Mouse (Mus musculus) embryonic stem cell, embryonic (primary cell): ENCODE measurements at regions not wholly inside any gene's neighbourhood (a gene's known extent, or its start where the extent isn't known, plus 50 kb on each side); places are given as distances from the start of the nearest gene placed in this dataset.

Experiments
- CTCF ChIA-PET, 4 experiments: fragments of 300-600 bp in 2 of 4; fragments of 350-600 bp in 2 of 4; sonication (Branson Sonifier 250); formaldehyde crosslinking; loops; one replicate each; lab custom pipeline; 2022; ENCODE audit warnings: inconsistent platforms in 2 of 4; lab: Charles Lee
- POLR2A ChIA-PET, 4 experiments: fragments of 300-600 bp in 2 of 4; fragments of 350-600 bp in 2 of 4; sonication (Branson Sonifier 250); formaldehyde crosslinking; loops; one replicate each; lab custom pipeline; 2022; ENCODE audit warnings: antibody characterized with exemption in 4 of 4, inconsistent platforms in 1 of 4; lab: Charles Lee

DNA sequence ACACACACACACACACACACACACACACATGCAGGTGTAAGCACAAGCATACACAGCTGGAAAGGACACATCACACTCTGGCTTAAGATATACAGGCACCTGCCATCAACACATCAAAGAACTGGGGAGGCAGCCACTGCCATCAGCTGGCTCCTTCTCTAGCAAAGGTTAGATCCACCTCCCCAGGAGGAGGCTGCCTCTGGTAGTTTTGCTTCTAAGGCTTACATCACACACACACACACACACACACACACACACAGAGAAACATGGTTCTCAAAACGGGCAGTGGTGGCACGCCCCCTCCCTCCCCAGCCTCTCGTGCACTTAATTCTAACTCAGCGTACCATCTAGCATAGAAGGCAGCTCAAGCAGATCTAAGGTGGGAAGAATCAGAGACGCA, 126.9 kb upstream of the Zdhhc25 start:
- ChIA-PET POLR2A (interaction anchor here in 2 of 4 experiments (0.7 to 1.0 kb wide), 3 partner anchors 37 to 1959 kb away, joined by 3 to 5 read pairs (median 4); no protein-coding TSS in a partner anchor), CTCF (interaction anchor here in 2 of 4 experiments (0.6 to 0.9 kb wide), 3 partner anchors 66 to 178 kb away, joined by 3 to 6 read pairs (median 4); no protein-coding TSS in a partner anchor)

DNA sequence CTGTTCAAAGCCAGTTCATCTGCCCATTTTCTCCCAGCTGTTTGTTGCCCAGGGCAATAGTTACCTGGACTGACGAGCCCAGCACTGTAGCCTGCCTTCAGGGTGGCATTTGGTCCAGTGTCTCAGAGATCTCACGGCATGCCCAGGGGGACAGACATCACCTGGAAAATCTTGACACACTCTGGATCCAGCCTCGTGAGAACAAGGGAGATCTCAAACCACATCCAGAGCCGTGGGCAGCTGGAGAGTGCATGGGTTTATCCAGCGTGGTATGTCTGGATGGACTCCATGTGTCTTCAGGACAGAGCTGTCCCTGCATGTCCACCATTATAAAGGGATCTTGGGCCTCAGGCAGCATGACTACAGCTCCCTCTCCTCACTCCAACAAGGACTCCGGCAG, 116.6 kb upstream of the Zdhhc25 start:
- CTCF ChIA-PET, result interaction anchor here in 1 of 4 experiments (0.7 kb wide), 1 partner anchor 90 kb away, joined by 3 read pairs; no protein-coding TSS in a partner anchor
- POLR2A ChIA-PET, result no interaction called here

DNA sequence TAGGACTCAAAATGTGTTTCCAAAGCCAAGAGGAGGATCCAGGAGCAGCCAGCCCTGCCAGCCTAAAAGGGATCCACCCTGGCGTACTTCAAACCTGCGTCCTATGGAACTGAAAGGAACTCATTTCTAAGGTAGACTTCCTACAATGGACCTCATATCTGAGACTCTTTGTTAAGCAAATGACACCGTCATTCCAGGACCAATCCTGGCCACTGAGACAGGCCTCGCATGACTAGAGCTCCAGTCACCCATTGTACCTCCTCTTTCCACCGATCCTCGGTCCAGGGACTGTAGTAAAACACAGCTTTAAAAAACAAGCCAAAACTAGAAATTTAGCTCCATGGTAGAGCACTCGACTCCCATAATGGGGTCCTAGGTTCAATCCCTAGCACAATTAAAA, 110.4 kb upstream of the Zdhhc25 start:
- POLR2A ChIA-PET, result no interaction called here
- CTCF ChIA-PET, result interaction anchor here in 3 of 4 experiments (0.6 to 1.7 kb wide), 4 partner anchors 21 to 409 kb away, joined by 3 to 6 read pairs (median 4); no protein-coding TSS in a partner anchor

DNA sequence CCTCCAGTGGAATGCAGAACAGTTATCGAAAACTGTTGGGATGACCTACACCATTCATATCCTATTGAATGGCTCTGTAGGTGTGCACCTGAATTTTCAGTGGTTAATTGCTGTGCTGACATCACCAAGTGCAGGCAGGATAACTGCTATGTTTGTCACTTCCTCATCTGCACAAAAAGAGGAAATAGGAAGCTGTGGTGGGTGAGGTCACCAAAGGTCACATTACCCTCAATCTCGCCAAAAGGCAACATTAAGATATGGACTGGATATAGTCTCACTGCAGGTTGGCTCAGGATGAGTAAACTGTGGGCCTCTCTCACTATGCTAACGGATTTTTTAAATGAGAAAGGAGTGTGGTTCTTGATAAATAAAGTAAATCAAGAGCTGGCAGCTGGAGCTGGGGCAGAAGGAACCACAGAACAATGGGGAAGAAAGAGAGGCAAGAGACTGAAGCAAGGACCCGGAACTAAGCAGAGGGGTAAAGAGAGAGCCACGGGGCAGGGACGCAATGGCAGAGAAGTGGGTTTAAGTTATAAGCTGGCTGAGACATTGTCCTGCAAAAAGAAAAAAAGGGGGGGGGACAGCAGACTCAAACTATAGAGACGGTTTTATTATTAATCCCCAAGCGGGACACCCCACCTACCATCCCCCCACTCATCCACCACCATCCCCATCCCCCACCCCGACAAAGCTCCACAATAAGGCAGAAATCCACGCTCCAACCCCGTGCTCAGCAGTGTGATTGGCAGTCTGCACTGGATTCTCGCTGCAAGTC, 109.6 kb upstream of the Zdhhc25 start:
- CTCF ChIA-PET, result interaction anchor here in 3 of 4 experiments (0.6 to 1.7 kb wide), 5 partner anchors 22 to 1607 kb away, joined by 3 to 6 read pairs (median 4); no protein-coding TSS in a partner anchor

DNA sequence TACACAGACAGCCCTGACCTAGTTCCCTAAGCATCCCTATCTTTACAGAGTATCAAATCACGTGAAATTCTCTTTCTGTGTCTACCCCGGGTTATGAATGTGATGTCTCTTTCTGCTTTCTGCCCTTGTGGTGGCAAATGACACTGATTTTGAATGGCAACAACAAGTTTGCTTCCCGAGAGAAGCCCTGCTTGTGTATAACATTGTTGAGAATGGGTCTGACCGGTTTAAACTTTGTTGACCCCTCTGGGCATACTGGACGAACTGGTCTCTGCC, 109.1 kb upstream of the Zdhhc25 start:
- CTCF ChIA-PET, result interaction anchor here in 1 of 4 experiments (0.6 to 1.7 kb wide), 2 partner anchors 22 to 1606 kb away, joined by 3 to 5 read pairs; no protein-coding TSS in a partner anchor

More for the DNA sequence above, 109.6 kb upstream of the Zdhhc25 start:
- POLR2A ChIA-PET, result interaction anchor here in 1 of 4 experiments (0.6 kb wide), 1 partner anchor 597 kb away, joined by 3 read pairs; no protein-coding TSS in a partner anchor

DNA sequence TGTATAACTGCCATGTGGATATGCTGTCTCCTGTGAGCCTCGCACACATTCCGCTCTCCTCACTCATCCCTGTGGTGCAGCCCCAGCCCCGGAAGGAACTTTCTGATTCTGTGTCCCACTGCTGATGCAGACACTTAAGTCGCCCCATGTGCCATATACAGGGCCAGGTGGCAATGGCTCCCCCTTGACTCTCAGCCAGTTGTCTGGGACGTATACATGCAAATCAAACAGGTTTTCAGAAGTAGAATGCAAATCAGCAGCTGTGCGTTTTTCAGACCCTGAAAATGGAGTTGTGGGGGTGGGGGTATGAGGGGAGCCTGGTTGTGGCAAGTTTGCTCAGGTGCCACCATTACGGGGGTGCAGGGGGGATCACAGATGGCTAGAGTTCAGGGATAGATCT, 102.1 kb upstream of the Zdhhc25 start:
- CTCF ChIA-PET, result interaction anchor here in 1 of 4 experiments (0.6 kb wide), 1 partner anchor 55 kb away, joined by 11 read pairs; no protein-coding TSS in a partner anchor
- POLR2A ChIA-PET, result interaction anchor here in 1 of 4 experiments (0.6 kb wide), 1 partner anchor 229 kb away, joined by 3 read pairs; no protein-coding TSS in a partner anchor

More for the DNA sequence above, 109.1 kb upstream of the Zdhhc25 start:
- POLR2A ChIA-PET, result no interaction called here

DNA sequence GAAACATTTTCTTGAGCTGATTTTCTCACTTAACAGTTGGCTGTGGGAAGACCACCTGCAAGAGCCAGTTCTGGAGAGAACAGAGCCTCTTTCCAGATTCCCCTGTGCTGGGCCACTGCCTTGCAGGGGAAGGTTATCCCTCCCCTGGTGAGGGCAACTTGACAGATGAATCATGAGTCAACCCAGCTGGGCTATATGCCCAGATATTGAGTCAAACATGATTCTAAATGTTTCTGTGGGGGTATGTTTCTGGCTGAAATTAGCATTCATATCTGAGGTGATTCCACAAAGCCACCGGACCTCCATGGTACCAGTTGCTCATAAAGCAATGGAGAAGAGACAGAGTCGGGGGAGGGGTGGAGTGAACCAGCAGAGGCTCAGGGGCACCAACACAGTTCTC, 97.8 kb upstream of the Zdhhc25 start:
- CTCF ChIA-PET, result no interaction called here
- POLR2A ChIA-PET, result no interaction called here

DNA sequence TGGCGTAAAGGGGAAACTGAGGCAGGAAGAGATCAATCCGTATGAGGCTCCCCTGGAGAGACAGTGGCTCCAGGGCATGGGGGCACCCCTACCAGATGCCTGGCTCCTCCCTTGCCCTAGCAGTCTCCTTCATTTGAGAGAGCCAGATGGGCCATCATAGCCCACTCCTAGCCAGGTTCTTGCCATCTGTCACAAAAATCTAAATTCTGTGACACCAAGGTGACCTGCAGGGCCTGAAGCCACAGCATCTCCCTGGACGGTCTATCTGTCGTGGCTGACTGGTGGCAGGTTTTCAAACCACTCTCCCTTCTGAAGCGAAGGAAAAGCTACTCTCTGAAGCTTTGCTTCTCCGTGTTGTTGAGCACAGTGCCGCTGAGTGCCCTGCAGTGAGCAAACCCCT, 96.2 kb upstream of the Zdhhc25 start:
- ChIA-PET CTCF (no interaction called here), POLR2A (no interaction called here)

DNA sequence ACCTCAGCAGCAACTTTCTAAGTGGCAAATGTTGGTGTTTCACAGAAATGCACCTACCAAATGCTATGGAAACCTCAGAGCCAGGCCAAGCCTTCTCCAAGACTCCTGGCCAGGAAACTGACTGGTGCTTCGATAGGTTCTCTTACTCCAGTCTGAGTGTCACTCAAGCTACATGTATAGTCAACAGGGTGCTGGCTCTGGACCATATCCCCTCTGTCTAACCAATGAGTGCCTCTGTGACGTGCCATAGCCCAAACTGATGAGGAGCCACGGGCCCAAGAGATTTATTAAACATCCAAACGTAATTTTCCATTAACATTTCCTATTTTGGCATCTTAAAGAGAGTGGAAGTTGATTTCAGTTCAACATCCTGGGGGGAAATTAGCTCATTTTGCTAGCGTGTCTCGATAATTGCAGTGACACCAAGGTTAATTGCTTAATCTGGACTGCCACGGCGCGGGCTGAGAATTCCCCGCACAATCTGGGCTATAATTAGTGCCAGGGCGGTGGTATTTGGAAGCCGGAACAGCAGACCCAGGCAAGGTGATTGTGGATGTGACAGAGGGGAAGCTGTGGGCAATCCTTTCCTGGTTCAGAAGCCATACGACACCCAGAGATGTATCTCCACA, 94.5 kb upstream of the Zdhhc25 start:
- CTCF ChIA-PET, result no interaction called here
- POLR2A ChIA-PET, result no interaction called here

DNA sequence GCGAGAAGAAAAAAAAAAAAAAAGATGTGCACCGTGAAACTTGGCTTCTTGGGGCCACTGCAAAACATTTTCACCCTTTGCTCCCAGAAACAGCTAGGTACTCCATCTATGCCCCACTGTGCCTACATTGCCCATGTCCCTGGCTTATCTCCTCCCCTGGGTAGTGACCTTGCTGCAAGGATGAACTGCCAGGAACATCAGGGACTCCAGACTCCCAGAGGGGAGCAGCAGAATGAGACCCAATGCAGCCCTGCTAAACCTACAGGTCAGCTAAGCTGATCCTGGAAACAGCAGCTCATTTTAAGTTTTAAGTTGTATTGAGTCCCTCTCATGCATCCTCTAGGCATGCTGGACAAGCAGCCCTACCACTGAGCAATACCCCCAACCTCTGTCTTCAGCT, 92.2 kb upstream of the Zdhhc25 start:
- ChIA-PET POLR2A (no interaction called here), CTCF (interaction anchor here in 1 of 4 experiments (0.7 kb wide), 1 partner anchor 22 kb away, joined by 4 read pairs; no protein-coding TSS in a partner anchor)

DNA sequence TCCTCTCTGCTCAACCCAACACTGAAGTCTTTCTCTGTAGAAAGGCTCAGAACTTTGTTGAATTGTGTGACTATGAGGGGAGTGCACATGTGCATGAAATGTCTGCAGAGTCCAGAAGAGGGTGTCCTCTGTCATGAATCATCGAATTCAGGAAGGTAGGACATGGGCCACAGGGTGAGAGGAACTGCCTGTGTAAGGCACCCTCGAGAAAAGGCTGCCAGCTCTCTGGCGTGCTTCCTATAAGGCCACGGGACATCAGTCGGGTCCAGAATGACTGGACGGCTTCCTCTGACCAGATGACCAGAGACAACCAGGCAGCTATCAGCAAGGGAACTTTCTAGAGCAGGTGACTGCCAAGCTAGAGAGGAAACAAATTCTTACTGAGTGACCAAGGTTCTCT, 91.1 kb upstream of the Zdhhc25 start:
- ChIA-PET POLR2A (no interaction called here), CTCF (no interaction called here)

DNA sequence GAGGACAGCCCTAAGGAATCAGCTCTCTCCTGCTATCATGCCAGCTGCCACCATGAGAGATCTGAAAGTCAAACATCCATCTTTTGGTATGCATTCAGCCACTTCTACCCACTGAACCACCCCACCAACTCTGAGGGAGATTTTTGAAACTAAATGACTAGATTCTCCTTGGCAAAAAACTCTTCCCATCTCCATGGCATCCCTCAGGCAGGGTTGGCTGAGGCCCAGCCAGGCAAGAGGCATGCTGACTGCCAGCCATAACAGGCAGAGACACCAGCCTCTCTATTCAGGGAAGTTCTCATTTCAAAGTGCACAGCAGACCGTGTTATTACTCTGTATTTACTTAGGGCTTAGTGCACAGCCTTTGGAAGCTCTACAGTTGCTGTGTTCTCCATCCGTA, 90.5 kb upstream of the Zdhhc25 start:
- CTCF ChIA-PET, result interaction anchor here in 1 of 4 experiments (1.6 kb wide), 1 partner anchor 26 kb away, joined by 3 read pairs; no protein-coding TSS in a partner anchor

DNA sequence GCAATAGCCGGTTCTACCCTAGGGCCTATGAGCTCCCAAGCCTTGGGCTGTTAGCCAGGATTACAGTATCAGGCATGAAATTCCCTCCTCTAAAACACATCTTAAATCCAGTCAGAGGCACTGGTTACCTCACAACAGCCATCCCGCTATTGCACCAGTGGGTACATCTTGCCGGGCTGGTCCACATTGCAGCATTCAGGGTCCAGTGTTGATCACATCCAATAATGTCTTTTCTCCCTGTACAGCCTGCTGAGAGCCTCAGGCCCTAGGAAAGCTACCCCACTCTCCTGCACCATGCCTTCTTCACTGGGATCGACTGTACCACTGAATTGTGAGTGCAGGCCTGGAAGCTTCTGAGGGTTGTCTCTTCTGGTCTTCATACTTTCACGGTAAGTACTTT, 86.0 kb upstream of the Zdhhc25 start:
- CTCF ChIA-PET, result no interaction called here
- POLR2A ChIA-PET, result no interaction called here

More for the DNA sequence above, 90.5 kb upstream of the Zdhhc25 start:
- POLR2A ChIA-PET, result no interaction called here

DNA sequence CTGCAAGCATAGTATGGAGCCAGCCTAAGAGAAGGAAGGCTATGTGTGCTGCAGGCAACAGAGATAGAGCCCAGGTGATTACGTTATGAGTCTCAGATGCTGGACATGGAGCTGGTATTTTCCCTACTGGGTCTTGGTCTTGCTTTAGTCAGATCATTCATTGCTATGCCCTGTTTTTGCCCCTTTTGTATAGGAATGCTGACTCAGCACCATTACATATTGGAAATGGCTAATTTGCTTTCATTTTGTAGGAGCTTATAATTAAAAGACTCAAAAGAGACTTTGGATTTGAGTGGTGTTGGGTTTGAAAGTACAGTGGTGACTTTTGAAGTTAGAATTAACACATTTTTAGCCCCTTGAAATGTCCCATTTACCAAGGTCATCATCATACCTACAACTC, 68.9 kb upstream of the Zdhhc25 start:
- ChIA-PET POLR2A (no interaction called here), CTCF (no interaction called here)

DNA sequence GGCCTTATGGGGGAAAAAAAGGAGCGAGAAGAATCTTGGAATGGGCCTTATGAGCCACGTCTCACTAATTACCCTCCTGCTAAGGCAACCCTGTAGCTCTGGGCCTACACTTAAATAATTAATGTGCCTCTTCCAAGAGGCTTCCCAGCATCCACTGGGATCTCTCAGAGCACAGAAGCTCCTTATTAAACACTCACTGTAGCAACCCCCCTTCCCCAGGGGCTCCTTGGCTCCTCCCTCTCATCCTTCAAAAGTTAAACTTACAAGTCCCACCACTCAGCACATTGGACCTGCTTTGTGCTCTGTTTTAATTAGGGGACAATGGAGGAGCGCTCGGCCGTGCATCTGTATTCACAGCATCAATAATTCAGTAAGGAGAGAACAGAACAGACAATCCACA, 68.1 kb upstream of the Zdhhc25 start:
- ChIA-PET CTCF (no interaction called here), POLR2A (no interaction called here)

DNA sequence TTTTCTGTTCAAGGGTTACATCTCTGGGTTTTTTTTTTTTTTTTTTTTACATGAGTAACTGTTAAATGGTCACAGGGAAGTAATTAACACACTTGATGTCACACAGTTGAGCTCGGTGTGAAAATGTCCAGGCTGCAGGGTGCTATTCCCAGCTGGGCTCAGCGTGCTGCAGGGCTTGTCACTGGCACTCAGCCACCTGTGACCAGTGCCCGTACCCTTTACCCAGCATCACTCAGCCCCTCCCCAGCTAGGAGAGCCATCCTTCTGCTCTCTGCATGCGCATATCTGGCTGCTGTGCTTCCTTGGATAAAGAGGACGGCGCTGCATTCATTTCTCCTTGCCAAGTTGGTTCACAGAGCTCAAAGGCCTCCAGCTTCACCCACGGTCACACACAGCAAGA, 66.7 kb upstream of the Zdhhc25 start:
- ChIA-PET POLR2A (interaction anchor here in 2 of 4 experiments (0.7 to 0.8 kb wide), 2 partner anchors 23 to 79 kb away, joined by 3 read pairs; no protein-coding TSS in a partner anchor), CTCF (interaction anchor here in 2 of 4 experiments (0.7 kb wide), 5 partner anchors 15 to 475 kb away, joined by 3 to 6 read pairs (median 4); no protein-coding TSS in a partner anchor)

DNA sequence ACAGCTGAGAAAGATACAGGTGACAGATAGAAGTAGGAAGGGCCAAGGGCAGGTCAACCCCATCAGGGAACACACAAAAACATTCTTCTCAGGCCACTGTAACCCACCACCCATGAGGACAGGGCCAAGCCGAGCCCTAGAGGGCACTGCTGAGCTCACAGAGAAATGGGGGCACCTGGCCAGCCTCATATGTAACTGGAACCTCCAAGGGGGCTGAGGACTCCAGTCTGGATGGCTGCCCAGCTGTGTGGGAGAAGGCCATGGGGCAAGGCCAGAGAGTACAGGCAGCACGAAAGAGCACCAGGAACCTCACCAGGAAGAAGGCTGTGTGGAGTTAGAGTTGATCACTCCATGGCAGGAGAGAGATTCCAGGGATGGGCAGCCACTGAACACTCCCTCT, 64.6 kb upstream of the Zdhhc25 start:
- CTCF ChIA-PET, result interaction anchor here in 3 of 4 experiments (0.6 to 2.4 kb wide), 7 partner anchors 12 to 216 kb away, joined by 3 to 13 read pairs (median 4); no protein-coding TSS in a partner anchor
- POLR2A ChIA-PET, result no interaction called here

DNA sequence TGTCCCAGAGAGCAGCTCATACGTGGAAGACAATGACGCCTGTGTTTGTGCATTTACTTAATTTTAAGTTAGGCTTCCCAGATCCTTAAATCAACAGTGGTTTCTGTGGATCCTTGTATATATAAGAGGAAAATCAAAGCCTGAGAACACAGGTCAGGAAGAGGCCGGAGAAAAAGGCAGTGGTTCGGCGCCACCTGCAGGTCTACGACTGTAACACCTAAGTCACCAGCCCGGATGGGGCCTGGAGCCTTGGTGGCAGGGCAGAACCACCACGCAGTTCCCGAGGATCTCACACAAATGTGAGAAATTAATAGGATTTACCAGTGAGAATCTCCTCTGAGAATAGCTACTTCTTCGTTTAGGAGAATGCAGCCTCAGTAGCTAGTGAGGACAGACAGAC, 62.9 kb upstream of the Zdhhc25 start:
- ChIA-PET CTCF (interaction anchor here in 3 of 4 experiments (0.6 to 2.4 kb wide), 14 partner anchors 18 to 289 kb away, joined by 3 to 13 read pairs (median 4); no protein-coding TSS in a partner anchor), POLR2A (no interaction called here)

DNA sequence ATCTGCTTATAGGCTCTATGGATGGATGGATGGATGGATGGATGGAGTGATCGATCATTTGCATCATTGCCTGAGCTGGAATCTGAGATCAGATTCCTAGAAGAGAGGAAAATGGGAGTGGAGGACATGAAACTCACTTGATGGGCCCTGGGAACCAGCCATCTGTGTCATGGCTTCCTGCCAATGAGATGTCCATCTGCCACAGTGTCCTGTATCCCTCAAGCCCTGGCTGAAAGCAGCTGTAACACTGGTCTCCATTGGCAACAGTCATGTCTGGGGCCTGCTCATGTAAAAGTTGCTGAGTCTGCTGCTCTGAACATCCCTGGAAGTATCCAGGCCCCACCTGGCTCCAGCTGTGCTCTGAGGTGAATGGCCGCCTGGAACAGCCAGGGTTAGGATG, 57.5 kb upstream of the Zdhhc25 start:
- POLR2A ChIA-PET, result no interaction called here
- CTCF ChIA-PET, result interaction anchor here in 3 of 4 experiments (0.7 to 1.1 kb wide), 3 partner anchors 13 to 553 kb away, joined by 3 to 4 read pairs (median 3); no protein-coding TSS in a partner anchor
